Mouse (Mus musculus) limb, embryonic 12.5 days (tissue): ENCODE data around the gene Nlrx1. TPM values are rescaled to one million over a fixed set of nuclear protein-coding genes. Genes with fewer than 3 reads are reported as not detected.

ENCODE experiments used
- polyA plus RNA-seq: library from polyadenylated mRNA; unstranded; fragments of >200 nt; fragmentation: Nextera tagmentation; extraction: Ambion mirVana; gene quantifications from 2 replicates; pipeline ENCODE4 v1.2.1, GENCODE M21; 2016

The Nlrx1 gene
- polyA plus RNA-seq, 1 experiment from 2014 or later = 6.7 TPM

Other genes with a start within 250 kb of the Nlrx1 start
- 0.47 TPM in 1 of 2 replicates, not detected in the other for gene Thy1, start 225.2 kb downstream of the Nlrx1 start, polyA plus RNA-seq
- 8.5 and 11.0 TPM in 2 replicates for gene Usp2, start 201.6 kb downstream of the Nlrx1 start, polyA plus RNA-seq
- gene Mfrp, start 166.9 kb downstream of the Nlrx1 start, polyA plus RNA-seq = 0.29 and 0.40 TPM in 2 replicates
- 0.84 TPM in 1 of 2 replicates, not detected in the other for gene C1qtnf5, start 161.4 kb downstream of the Nlrx1 start, polyA plus RNA-seq
- 0.08 and 0.17 TPM in 2 replicates for gene Gm49380, start 155.1 kb downstream of the Nlrx1 start, polyA plus RNA-seq
- 89.6 and 91.4 TPM in 2 replicates for gene Rnf26, start 155.1 kb downstream of the Nlrx1 start, polyA plus RNA-seq
- gene Mcam, start 134.1 kb downstream of the Nlrx1 start, polyA plus RNA-seq = 18.0 and 18.1 TPM in 2 replicates
- 18.4 and 18.7 TPM in 2 replicates for gene Cbl, start 34.5 kb downstream of the Nlrx1 start, polyA plus RNA-seq
- gene Ccdc153, start 27.9 kb downstream of the Nlrx1 start, polyA plus RNA-seq = not detected in 2 replicates
- gene Pdzd3, start 17.1 kb downstream of the Nlrx1 start, polyA plus RNA-seq = not detected in 2 replicates
- gene Abcg4, start 20.0 kb upstream of the Nlrx1 start, polyA plus RNA-seq = 7.0 and 7.7 TPM in 2 replicates
- 29.1 and 33.2 TPM in 2 replicates for gene Hinfp, start 37.1 kb upstream of the Nlrx1 start, polyA plus RNA-seq
- 7.9 and 8.1 TPM in 2 replicates for gene C2cd2l, start 51.7 kb upstream of the Nlrx1 start, polyA plus RNA-seq
- gene Dpagt1, start 57.4 kb upstream of the Nlrx1 start, polyA plus RNA-seq = 38.1 and 38.6 TPM in 2 replicates
- gene H2afx, start 66.1 kb upstream of the Nlrx1 start, polyA plus RNA-seq = 429 and 481 TPM in 2 replicates
- 123 and 125 TPM in 2 replicates for gene Hmbs, start 75.6 kb upstream of the Nlrx1 start, polyA plus RNA-seq
- 28.9 and 30.7 TPM in 2 replicates for gene Vps11, start 93.1 kb upstream of the Nlrx1 start, polyA plus RNA-seq
- gene Hyou1, start 110.9 kb upstream of the Nlrx1 start, polyA plus RNA-seq = 34.0 and 36.4 TPM in 2 replicates
- 11.1 and 12.8 TPM in 2 replicates for gene Slc37a4, start 128.3 kb upstream of the Nlrx1 start, polyA plus RNA-seq
- 2,041 and 2,143 TPM in 2 replicates for gene Rps25, start 138.5 kb upstream of the Nlrx1 start, polyA plus RNA-seq
- 147 and 161 TPM in 2 replicates for gene Trappc4, start 139.0 kb upstream of the Nlrx1 start, polyA plus RNA-seq
- 35.1 and 38.4 TPM in 2 replicates for gene Ccdc84, start 150.0 kb upstream of the Nlrx1 start, polyA plus RNA-seq
- 0.18 TPM in 1 of 2 replicates, not detected in the other for gene Foxr1, start 172.5 kb upstream of the Nlrx1 start, polyA plus RNA-seq
- gene Upk2, start 186.4 kb upstream of the Nlrx1 start, polyA plus RNA-seq = 0.31 and 0.65 TPM in 2 replicates
- 14.3 and 17.3 TPM in 2 replicates for gene Bcl9l, start 214.2 kb upstream of the Nlrx1 start, polyA plus RNA-seq